In the genomic region with DNA sequence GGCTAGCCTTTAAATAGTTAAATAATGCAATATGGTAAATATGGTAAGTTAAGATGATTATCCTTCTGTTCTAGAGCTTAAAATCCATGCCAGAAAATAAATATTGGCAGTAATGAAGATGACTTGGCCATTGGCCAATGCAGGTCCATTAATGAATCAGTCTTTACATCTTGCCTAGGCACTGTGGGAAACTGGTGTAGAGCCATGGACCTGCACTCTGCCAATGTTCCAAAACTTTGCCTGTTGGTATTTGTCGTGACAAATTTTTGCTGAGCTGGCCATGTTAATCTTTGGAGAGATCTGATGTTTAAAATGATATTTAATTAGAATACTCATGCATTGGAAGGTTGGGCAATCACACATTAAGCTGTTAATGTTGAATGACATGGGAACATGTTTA, we compare ENCODE assay signal across 24 mouse cellular contexts.
DNase-seq lines count a peak whose midpoint lies in the region; ATAC-seq and TF ChIP-seq lines count a peak whose summit lies in the region.
"Had no signal": no experiment of that assay in that cellular context is flagged by ENCODE, and none has a peak within 500 bp of the region (broad histone marks: within the 10 kb centered on the region; RNA-seq: fewer than 3 reads in every experiment).

No protein-coding gene starts in this region.

- H3K4me1 ChIP-seq in forebrain, embryonic 16.5 days (replicated peaks; ENCODE audit: control insufficient read depth, insufficient read depth, low read length): 0 out of 2 replicates have a peak, but pooled peaks cover 2% of the 10 kb centered on the region
- H3K4me1 ChIP-seq in forebrain, embryonic 13.5 days: no peaks in the 10 kb centered on the region
- H3K4me1 ChIP-seq: forebrain, embryonic 10.5 days; forebrain, embryonic 15.5 days had no signal

- H3K9ac ChIP-seq in forebrain, embryonic 16.5 days (replicated peaks; ENCODE audit: low read depth, low read length): no peak overlapping the region
- no peak overlapping the region for H3K9ac ChIP-seq in forebrain, embryonic 13.5 days
- H3K9ac ChIP-seq: embryonic facial prominence, embryonic 13.5 days; embryonic facial prominence, embryonic 15.5 days; forebrain, embryonic 15.5 days had no signal

- no peak for TF ChIP-seq POLR2A in brain, embryonic 14.5 days (IDR thresholded peaks at IDR 0.05; ENCODE audit: borderline replicate concordance, extremely low read depth, insufficient read depth, insufficient read length, poor library complexity, severe bottlenecking)

- no peaks in the 10 kb centered on the region for H3K9me3 ChIP-seq in forebrain, embryonic 16.5 days (ENCODE audit: control insufficient read depth, low read length)
- no peaks in the 10 kb centered on the region for H3K9me3 ChIP-seq in forebrain, embryonic 13.5 days (replicated peaks)
- H3K9me3 ChIP-seq: embryonic facial prominence, embryonic 13.5 days; embryonic facial prominence, embryonic 15.5 days; forebrain, embryonic 10.5 days; forebrain, embryonic 15.5 days had no signal

- whole genome bisulfite sequencing in forebrain, embryonic 16.5 days: 53% methylated on average over 1 of the region's 1 CpGs
- 73% methylated on average over 1 of the region's 1 CpGs for WGBS in forebrain, embryonic 13.5 days

- peak; percentile 47; the same call in 1 of the 2 replicates for ATAC-seq in forebrain, embryonic 16.5 days
- ATAC-seq in forebrain, embryonic 13.5 days: no peak
- ATAC-seq: activated CD4-positive, CD25-positive, alpha-beta regulatory T cell, adult 4 months; CD4-positive, CD25-positive, alpha-beta regulatory T cell, adult 4 months; forebrain, embryonic 15.5 days; Patski had no signal

- no peak for TF ChIP-seq CTCF in brain, embryonic 14.5 days (IDR thresholded peaks at IDR 0.05; ENCODE audit: borderline replicate concordance, extremely low read depth, insufficient read depth, insufficient read length)

- H3K4me3 ChIP-seq in forebrain, embryonic 16.5 days (replicated peaks; ENCODE audit: low read length): no peak overlapping the region
- no peak overlapping the region for H3K4me3 ChIP-seq in forebrain, embryonic 13.5 days
- H3K4me3 ChIP-seq: embryonic facial prominence, embryonic 13.5 days; embryonic facial prominence, embryonic 15.5 days; erythroblast, embryonic 14.5 days; forebrain, embryonic 10.5 days; forebrain, embryonic 15.5 days had no signal

- DNase-seq in cerebellum, postnatal 10 days: peak; percentile 20 to 24
- no peak for DNase-seq in cerebellum, postnatal 36 days
- DNase-seq in brain, embryonic 14.5 days (ENCODE audit: low read depth): peak; percentile 64
- DNase-seq: adrenal gland, adult 8-10 months; adrenal gland, postnatal 14 days; adrenal gland, postnatal 36 days; B cell, adult 2 months; cerebellum, adult 11 months; cerebellum, adult 18-20 months; cerebellum, adult 8-10 months; cerebellum, adult 9-11 months; cerebellum, postnatal 25 days; embryo, embryonic 11 days had no signal

- no peaks in the 10 kb centered on the region for H3K36me3 ChIP-seq in forebrain, embryonic 16.5 days (ENCODE audit: control insufficient read depth, insufficient read depth)
- no peaks in the 10 kb centered on the region for H3K36me3 ChIP-seq in forebrain, embryonic 13.5 days (ENCODE audit: poor library complexity, severe bottlenecking)
- H3K36me3 ChIP-seq: embryonic facial prominence, embryonic 13.5 days; embryonic facial prominence, embryonic 15.5 days; forebrain, embryonic 10.5 days; forebrain, embryonic 15.5 days; G1E had no signal

- no peaks in the 10 kb centered on the region for H3K27me3 ChIP-seq in forebrain, embryonic 16.5 days (replicated peaks; ENCODE audit: control insufficient read depth, insufficient read depth, low read length)
- no peaks in the 10 kb centered on the region for H3K27me3 ChIP-seq in forebrain, embryonic 13.5 days
- H3K27me3 ChIP-seq: embryonic facial prominence, embryonic 13.5 days; embryonic facial prominence, embryonic 15.5 days; forebrain, embryonic 15.5 days; Patski had no signal

- no peak overlapping the region for H3K27ac ChIP-seq in forebrain, embryonic 16.5 days (ENCODE audit: low read length)
- H3K27ac ChIP-seq in forebrain, embryonic 13.5 days: no peak overlapping the region
- H3K27ac ChIP-seq: embryonic facial prominence, embryonic 13.5 days; embryonic facial prominence, embryonic 15.5 days; forebrain, embryonic 10.5 days; forebrain, embryonic 15.5 days had no signal

- H3K4me2 ChIP-seq in forebrain, embryonic 16.5 days (ENCODE audit: low read length): no peak overlapping the region
- no peak overlapping the region for H3K4me2 ChIP-seq in forebrain, embryonic 13.5 days
- H3K4me2 ChIP-seq: embryonic facial prominence, embryonic 13.5 days; embryonic facial prominence, embryonic 15.5 days; forebrain, embryonic 15.5 days had no signal

Comparison
In these comparisons a context has a peak if more than half of its experiments do, and no peak if none do; other contexts are left out.
1. DNase-seq: peak in cerebellum, postnatal 10 days (2 of 2) and brain, embryonic 14.5 days (single experiment); none in cerebellum, postnatal 36 days (0 of 2).